Mouse (Mus musculus): ENCODE data around the gene Ric1.

Ric1 gene

DNA sequence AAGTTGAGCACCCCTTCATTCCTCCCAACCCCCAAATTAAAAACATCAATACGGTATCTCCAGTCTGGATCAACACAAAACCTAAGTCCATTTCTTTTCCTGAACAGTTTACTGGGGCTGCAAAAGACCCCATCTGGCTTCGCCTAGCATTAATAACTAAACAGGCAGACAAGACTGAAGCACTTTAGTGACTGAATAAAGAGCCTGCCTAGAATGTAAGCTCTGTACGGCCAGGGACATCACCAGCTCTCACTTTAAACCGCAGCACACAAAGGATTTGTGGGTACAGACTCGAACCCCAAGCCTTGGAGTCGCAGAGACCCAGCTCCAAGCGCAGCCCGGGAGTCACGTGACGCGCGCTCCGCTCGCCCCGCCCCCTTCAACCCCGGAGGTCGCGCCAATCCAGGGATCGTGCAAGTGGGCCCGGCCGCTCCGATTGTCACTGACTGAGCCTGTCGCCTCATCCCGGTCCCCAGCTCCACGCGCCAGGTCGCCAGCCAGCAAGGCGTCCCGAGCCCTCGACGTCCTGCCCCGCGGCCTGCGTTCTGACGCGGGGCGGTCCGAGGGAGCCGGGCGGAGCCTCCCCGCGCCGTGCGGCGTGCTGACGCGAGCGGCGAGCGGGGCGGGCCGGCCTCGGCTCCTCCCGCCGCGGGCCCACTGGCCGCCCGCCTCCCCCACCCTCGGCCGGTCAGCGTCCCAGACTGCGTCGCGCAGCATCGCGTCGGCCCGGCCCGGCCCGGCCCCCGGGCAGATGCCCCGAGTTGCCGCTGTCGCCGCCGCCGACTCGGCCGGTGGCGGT is at the start of gene Ric1:
Ric1 (plus strand) TSS at position 646 of the 799 bp plus-strand sequence.
- peak; percentile 72 to 81 for DNase-seq

DNA sequence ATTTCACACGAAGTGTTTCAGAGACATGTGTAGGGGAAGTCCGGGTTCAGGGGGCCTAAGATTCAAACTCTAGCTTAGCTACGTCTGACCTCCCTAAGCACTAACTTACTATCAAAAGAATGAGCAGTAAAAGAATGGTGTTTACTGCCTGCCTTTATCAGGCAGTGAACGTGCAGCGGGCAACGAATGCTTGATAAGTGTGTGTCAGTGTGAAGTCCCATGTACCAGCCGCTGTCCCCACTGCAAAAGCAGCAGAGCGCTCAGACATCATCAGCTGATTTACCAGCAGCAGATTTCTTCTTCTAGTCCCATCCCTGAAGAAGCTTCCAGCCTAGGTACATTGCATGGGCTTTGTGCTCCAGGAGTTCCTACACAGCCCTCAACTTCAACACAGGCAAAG is 49.7 kb upstream of the Ric1 start:
- no peak for DNase-seq

DNA sequence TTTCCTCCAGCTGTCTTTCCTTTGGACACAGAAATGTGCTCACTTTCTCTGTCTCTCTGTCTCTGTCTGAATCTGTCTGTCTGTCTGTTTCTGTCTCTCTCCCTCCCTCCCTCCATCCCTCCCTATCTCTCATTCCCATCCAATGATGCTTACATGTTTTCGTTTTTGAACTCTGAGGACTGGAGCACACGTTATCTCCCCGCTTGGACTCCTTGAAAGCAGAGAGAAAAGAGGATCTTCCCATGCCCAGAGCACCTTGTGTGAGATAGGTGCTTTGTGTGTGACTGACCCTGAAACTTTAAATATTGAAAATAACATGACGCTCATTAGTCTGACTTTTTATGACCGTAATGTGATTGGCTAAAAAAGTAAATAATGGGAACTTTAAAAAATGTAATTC is 49.1 kb upstream of the Ric1 start:
- no peak for DNase-seq

DNA sequence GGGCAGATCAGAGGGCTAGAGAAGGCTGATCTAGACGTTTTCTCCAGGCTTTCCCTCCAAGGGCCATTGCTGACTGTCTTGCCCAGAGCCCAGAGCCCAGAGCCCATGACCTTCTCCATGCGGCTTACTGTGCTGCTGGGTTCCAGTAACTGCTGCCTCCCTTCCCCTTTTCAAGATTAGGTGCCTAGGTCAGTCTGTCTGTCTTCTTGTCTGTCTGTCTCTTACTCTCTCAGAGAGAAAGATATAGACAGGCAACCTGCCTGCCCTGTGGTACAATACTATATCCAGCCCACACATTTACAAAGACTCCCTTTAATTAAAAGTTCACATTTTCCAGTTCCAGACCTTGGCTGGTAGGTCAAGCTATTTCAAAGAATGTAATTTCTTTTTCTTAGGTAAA is 47.3 kb upstream of the Ric1 start:
- no peak for DNase-seq

DNA sequence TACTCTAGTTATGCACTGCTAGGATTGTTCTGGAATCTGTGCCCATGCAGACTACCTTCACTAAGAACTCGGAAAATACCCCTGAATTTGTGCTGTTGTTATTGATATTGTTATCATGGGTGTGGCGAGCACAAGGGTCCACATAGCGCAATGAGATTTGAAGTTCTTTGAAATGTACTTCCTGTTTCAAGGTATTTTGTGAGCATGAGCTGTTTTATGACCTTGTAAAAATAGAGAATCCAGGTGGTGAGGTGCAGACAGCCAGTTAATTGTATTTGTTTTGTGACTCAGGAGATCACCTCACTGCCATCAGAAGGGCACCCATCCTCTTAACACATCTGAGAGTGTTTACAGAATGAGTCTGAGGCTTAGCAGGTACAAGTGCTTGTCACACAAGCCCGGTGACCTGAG is 46.9 kb upstream of the Ric1 start:
- DNase-seq, result no peak

DNA sequence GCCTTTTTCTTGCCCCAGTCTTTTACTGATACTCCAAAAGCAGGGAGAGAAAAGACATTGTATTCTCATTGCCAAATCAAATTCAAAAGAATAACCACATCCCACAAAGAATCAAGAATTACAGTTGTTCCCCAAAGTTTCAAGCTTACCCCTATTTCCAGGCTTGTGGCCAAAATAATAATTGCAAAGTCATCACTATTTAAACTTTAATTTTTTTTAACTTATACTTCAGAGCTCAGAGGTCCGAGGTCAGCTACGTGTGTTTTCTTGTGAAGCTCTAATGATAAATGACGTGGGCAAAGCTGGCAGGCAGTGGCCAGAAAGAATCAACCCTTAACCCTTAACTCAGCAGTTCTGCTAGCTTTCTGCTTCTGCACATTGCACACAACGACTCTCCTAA is 43.5 kb upstream of the Ric1 start:
- no peak for DNase-seq

DNA sequence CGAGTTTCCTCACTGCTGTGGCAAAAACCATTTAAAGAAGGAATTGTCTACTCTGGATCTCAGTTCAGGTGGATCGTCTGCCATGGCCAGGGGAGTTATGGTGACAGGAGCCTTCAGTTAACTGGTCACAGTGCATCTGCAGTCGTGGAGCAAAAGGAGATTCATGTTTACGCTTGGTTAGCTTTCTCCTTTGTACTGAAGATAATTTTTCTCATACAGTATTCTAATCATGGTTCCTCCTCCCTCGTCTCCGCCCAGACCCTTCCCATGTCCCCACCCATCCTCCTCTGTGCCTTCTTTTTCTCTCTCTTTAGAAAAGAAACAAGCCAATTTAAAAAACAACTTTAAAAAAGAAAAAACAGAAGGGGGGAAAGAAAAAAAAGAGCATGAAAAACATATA is 40.5 kb upstream of the Ric1 start:
- DNase-seq, result no peak

DNA sequence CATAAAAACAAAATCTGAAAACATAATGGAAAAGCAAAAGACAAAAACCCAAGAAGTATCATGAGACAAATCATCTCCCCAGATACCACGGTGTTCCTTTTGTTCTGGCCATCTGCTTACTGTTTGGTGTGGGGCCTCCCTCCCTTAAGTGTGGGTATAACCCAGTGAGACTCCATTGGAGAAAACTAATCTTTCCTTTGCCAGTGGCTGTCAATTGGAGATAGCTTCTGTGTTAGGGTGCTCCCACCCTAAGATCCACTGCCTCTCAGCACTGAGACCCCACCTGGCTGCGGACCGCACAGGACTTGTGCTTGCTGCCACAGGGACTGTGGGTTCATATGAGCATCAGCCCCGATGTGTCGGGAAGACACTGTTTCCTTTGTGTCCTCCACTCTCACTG is 39.9 kb upstream of the Ric1 start:
- DNase-seq, result no peak

DNA sequence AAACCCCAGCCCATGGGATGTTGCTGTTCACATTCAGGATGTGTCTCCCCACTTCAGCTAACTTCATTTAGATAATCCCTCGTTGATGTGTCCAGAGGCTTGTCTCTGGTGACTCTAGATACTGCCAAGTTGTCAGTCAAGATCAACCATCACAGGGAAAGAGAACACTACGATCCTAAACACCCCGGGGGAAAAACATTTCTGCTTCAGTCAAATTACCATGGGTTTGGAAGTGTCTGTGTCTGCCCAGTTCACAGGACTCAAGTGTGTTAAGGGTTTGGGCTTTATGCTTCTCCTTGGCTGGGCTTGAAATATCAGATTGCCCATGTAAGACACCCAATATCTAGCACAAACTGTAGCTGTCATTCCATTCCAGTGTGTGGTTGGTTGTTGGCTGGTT is 39.4 kb upstream of the Ric1 start:
- DNase-seq, result no peak

DNA sequence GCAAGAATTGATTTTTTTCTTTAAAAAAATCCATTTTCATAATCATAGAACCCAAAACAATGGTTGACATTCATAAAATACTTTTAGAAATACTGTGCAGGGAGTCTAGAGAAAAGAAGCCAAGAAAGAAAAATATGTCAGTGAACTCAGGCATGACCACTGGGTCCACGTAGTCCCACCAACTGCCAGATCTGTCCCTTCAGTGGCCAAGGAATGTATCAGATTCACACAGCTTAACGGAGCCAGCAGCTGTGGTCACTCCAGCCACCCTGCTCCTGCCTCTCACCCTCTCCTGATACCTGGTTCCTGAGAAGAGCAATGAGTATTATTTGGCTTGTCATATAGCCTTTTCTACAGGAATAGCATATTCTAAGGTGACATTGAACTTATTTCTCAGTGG is 38.7 kb upstream of the Ric1 start:
- no peak for DNase-seq

DNA sequence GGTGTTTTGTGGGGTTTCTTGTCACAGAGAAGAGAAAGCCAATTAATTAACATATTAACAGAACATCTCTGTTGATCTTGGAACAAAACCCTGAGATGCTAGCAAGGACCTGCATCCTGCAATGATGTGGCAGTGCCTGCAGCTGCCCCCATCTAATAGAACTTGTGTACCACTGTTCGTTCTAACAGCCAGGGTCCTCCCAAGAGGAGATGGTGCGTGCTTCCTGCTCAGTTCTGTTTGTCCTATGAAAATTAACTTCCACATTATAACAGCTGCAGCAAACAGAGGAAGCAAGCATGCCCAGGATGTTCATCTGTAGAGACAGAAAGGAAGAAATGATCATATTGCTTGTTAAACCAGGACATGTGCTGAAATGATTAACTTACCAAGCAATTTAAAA is 37.5 kb upstream of the Ric1 start:
- DNase-seq, result no peak

DNA sequence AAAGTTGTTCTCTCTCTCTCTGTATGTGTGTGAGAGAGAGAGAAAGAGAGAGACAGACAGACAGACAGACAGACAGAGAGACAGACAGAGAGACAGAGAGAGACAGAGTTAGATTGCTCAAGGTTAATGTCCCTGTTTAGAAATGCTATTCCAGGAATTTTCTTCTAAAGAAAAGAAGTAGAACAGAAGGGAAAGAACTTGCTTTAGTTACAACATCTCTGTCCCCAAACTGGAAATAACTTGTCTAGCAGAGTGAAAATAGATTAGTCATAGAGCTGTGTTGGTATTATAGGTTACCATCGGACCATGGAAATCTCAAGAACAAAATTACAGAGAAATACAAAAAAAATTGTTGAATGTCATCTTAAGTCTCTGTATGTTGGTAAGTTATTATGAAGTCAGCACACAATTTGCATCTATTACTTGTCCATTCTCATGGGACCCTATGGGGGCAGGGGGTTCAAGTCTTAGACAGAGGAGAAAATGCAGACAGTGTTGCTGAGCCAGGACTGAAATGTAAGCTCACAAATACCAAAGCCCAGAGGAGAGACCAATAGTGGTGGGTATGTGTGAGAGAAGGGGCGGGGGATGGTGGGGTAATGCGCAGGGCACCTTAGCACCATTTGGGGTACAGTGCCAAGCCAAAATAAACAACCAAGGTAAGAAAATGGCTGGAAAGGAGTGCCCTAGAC is 36.7 kb upstream of the Ric1 start:
- DNase-seq, result no peak

DNA sequence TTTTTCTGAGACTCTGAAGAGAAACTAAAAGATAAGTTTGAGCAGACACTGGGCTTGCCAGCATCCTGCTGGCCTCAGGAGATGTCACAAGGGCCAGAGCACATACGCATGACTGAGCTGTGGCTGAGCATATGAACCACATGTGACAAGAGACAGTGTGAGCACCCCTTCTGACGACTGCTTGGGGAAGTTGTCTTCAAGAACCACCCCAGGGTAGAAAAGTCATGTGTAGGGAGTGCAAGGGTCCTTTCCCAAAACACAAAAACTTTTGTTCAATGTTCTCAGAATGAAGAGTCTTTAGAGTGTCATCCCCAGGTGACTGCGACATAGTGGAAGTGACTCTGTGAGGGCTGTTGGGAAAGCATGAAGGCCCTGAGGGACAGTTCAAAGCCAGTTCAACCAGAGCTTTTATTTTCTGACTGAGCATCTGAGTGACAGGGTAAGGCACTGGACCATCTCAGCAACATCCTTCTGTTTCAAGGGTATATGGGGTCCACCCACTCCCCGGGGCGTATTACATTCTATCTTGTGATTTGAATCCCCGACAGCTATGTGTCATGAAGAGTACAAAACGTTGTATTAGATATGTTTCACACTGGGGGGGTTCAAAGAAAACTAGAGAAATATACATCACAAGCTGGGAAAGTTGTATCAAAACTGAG is 35.4 kb upstream of the Ric1 start:
- no peak for DNase-seq

DNA sequence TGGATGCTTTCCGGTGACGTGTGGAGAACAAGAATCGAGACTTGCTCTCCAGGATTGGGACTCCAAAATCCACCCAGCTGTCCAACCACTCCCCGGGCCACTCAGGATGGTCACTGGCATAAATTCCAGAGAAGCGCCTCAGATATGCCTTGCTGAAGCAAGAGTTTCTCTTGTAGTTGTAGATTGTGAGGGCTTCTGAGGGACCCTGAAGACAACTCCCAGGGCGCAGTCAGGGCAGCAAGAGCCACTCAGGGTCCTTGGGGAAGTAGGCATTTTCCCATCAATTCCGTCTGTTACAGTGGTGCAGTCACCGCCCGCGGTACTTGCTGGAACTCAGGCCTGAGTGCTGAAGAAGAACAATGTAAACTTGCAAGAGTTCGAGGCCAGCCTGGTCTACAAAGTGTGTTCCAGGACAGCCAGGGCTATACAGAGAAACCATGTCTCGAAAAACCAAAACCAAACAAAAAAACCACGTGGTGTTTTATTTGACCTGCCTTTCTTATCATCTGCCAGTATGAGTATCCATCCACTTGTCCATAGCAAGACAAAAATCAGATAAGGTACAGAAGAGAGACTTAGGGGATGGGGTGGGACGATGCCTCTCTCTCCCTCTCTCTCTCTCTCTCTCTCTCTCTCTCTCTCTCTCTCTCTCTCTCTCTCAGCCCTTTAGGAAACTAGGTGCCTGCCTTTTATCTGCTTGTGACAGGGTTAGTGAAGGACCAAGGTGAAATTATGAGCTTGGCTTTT is 34.6 kb upstream of the Ric1 start:
- no peak for DNase-seq

DNA sequence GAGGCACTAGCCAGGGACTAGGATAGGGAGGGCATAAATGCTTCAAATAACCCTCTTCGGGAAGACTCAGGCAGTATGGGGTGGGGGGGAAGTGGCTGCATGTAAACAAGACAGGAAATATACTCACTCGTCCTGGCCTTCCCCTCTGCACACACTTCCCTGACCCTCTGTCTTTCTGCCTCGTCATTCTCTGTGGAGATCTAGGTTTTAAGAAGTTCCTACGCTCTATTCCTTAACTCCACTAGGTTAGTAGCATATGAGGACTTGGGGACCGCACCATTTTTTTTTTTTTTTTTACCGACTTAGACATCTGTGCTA is 34.0 kb upstream of the Ric1 start:
- DNase-seq, result no peak

DNA sequence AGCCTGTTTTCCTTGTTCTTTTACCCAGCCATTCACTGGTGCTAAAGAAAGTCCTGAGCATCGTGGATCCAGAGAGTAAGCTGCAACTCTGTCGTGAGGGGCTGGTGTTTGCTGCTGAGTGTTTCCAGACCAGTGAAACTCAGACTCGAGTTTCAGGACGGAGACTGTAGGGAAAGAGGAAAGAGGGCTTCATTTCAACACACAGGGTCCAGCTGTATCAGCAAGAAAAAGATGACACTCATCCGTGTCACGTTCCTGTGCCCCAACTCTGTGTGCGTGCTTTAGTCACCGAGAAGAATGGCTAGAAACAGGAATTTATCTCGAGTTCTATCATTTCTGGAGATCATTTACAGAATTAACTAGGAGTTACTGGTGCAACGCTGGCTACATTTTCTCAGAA is 33.7 kb upstream of the Ric1 start:
- DNase-seq, result no peak

DNA sequence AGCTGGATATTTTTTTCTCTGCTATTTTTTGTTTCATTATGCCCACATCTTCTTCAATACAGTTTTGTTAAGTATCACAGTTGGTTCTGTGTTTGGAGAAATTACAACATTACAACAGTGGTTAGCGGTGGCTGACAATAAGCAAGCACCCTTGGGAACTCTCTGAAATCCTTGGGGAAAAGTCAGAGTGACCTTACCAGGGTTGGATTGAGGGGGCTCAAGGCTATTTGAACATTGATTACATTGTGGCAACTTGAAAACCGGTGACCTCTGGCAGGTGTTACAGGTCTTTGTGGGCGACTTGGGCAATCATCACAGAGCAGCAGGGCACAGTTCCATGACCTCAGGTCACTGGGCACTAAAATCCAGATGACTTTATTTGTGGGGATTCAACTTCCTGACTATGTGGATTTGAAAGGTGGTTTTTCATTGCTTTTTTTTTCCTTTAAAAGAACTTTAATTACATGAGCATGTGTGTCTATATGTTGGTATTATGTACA is 32.2 kb upstream of the Ric1 start:
- DNase-seq, result no peak

DNA sequence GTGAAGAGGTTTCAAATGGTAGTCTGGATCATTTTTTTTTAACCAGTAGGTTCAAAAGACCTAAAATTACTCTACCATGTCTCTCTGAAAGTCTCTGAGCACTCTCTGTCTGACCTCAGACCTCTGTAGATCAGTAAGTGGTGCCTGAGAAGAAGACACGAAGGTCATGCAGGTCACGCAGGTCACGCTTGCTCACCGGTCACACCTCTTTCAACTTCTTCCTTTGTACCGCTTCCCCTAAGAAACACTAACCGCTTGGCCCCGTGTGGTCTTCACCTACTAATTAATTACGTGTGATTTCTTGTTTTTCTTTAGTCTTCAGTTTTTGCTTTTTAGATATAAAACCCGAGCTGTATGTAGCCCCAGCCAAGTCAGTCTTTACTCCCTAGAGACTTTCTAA is 30.6 kb upstream of the Ric1 start:
- DNase-seq, result no peak

DNA sequence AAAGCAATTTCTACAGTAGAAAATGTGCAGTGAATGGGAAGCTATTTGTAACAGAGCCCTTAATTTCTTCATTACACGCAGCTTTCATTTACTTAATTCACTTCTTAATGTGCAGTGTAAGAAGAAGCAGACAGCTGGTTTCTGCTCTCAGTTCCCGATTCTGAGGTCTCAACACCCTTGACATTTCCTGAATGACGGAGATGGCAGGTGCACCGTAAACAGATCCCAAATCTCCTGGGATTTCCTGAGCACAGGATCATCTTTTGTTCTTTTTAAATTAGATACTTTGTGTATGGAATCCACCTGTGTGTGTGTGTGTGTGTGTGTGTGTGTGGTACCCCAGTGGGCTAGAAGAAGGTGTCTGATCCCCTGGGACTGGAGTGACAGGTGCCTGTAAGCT is 27.6 kb upstream of the Ric1 start:
- no peak for DNase-seq

DNA sequence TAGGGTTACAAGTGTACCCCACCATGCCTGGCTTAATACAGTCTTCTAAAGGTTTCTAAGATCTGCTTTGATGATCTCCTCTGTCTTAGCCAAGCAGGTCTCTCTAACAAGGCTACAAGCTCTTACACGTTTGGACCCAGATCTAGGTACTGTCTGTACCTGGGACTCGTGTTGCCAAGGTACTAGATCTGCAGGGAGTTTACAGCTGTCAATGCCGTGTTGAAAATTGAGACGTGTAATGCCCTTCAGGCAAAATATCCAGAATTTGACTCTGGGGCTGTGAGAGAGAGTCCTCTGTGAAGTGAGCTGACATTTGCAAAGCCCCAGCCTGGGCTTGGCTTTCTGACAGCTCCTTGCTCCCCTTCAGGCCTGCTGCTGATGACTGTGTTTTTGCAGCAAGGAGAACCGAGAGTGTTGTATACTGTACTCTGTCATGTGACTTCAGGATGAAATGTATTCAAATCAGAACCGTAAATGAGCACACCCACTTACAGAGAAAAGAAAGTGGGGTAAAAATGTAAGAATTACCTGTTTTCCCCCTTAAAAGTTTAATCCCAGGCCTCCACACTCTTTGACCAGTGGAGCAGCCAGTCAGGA is 26.0 kb upstream of the Ric1 start:
- no peak for DNase-seq

DNA sequence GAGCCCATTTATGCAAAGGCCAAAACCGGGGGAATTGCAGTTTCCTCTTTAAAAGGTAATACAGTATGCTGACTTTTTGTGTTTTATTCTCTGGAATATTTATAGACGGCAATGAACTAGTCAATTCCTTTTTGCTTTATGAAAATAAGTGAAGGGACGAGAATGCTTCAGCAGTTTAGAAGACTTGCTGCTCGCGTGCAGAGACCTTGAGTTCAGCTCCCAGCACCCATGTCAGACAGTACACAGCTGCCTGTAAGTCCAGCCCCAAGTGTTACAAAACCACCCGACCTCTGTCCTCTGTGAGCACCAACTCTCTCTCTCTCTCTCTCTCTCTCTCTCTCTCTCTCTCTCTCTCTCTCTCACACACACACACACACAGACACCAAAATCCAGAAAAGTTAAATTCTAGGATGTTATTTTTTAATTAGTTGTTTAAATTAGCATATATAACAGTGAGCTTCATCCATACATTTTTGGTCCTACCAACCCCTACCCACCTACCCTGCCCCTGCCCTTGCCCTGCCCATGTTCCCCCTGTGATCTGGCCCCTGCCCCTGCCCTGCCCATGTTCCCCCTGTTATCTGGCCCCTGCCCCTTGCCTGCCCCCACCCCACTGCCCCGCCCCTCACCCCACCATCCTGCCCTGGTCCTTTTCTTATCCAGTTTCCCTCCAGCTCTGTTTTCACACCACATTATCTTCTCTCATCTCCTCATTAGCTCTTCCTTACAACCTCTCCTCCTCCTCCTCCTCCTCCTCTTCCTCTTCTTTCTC is 25.1 kb upstream of the Ric1 start:
- DNase-seq, result no peak

DNA sequence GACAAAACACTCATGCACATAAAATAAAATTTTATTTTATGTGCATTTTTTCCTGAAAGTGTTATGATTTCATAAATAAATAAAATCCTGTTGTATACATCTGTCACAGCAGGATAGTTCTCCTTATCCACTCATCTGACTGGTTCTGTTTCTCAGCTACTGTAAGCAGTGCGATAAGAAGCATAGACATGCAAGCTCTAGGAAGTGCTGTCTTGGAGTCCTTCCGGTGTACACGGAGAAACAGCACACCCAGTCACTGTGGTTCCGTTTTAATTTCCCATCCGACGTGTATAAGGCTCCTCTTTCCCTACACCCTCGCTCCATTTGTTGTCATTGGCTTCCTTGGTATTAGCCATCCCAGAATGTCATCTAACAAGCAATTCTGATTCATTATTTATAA is 24.2 kb upstream of the Ric1 start:
- DNase-seq, result no peak
